Mouse (Mus musculus): ENCODE data around the gene Mybpc2.

Mybpc2 gene

GRCm38 (mm10) chr7:44524502-44524901 lies at the start of gene Mybpc2:
Gene Mybpc2, minus strand, starts transcription at chr7:44524656.
- no peak for DNase-seq (ENCODE audit: low spot score)

- no peak for DNase-seq (ENCODE audit: low spot score)
These were observed 48.6 kb upstream of the Mybpc2 start for GRCm38 (mm10) chr7:44572956-44573484.

DNA sequence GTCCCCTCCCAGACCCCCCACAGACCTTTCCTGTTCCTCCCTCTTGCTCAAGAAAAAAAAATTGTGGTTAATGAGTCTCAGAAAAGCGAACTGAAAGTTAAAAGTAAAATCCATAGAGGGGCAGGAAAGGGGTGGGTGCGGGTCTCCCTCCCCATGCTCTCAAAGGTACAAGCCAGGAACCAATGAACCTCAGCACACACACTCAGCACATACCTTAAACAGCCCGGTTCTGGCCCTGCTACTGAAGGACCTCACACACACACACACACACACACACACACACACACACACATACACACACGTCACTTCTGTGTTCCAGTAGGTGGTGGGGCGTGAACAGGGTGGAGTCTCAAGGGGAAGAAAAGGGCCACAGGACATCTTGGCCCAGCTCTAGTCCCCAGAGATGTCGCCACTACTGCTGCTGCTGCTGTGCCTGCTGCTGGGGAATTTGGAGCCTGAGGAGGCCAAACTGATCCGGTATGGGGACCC lies 47.8 kb upstream of the Mybpc2 start, which contains the start of gene Napsa:
Gene Napsa (plus strand): TSS at position 168 of the 489 bp plus-strand sequence.
- DNase-seq (ENCODE audit: low spot score) = no peak

- no peak for DNase-seq (ENCODE audit: low spot score)
These were observed 47.4 kb upstream of the Mybpc2 start for GRCm38 (mm10) chr7:44571811-44572210.

- no peak for DNase-seq (ENCODE audit: low spot score)
These were observed 46.5 kb upstream of the Mybpc2 start for GRCm38 (mm10) chr7:44570989-44571388.

DNA sequence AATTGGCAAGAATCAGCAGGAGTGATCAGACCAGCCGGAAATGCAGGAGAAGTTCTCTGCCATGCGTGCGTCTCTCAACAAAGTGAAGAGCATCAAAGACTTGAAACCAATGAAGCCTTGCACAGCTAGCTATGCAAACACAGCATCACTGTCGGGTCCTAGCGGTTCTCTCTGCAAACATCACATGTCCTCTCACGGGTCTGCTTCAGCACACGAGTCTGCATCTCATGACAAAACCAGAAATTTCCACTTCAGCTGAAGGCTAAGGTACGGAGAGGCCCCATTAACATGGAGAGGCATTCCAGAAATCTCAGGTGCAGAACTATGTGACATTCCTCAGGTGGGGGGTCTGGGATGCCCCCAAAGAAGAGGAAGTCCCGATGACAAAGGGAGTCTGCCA lies 44.3 kb upstream of the Mybpc2 start:
- DNase-seq (ENCODE audit: low spot score) = no peak

- no peak for DNase-seq (ENCODE audit: low spot score)
These were observed 41.0 kb upstream of the Mybpc2 start for GRCm38 (mm10) chr7:44565414-44565813.

GRCm38 (mm10) chr7:44564486-44564885 lies 40.0 kb upstream of the Mybpc2 start:
- DNase-seq (ENCODE audit: low spot score) = no peak

GRCm38 (mm10) chr7:44563284-44563683 lies 38.8 kb upstream of the Mybpc2 start:
- DNase-seq (ENCODE audit: low spot score) = no peak

DNA sequence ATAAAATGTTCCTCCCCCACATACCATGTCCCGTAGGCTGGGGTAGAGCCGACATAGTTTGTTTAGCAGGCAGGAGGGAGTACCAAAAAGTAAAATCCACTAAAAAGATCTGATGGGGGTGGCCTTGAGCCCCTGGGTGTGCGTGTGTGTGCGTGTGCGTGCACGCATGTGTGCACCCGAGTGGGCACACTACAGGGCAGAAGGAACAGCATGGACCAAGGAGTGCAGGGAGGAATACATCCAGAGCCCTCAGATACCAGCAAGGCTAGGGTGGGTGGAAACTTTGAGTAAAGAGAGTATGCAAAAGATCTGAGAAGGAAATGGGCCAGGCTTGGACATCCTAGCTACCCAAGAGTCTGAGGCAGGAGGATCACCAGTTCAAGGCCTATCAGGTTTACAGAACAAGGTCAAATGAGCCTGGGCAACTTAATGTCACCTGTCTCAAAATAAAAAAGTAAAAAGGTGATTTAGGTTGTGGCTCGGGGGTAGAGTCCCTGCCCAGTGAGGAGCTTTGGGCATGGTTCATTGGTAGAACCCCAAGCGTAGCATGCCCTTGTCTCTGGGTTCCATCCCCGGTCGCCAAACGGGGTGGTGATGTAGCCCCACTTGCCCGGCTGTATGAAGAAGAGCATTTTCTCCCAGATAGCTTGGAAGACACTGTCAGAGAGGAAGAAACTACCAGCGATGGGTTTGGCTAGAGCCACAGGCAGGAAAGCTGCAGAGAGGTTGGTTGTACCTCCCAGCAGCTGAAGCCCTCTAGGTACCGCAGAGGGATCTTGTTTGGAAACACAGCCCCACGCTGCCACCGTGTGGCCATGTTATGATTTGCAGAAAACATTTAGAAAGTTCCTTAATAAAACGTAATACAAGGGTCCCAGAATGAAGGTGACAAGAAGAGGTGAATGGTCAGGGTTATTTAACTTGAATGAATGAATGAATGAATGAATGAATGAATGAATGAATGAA lies 36.3 kb upstream of the Mybpc2 start:
- DNase-seq (ENCODE audit: low spot score) = peak; percentile 75

GRCm38 (mm10) chr7:44557629-44558028 lies 33.2 kb upstream of the Mybpc2 start:
- no peak for DNase-seq (ENCODE audit: low spot score)

DNA sequence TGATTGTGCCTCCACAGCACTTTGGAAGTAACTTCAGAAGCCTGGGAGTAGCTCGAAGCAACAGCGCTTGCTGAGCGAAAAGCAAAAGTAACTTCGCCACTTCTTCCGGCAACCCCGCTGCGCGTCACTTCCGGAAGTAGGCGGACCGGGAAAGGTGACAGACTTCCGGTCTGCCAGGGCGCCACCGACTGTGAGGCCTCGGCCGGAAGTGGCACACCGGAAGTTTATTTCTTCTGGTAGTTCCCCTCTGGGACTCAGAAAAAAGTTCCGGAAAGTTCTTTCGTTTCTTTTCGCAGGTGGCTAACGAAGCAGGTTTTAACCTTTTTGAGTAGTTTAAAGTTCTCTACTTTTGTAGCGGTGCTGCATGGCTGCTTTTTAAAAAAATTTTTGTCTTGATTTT lies 29.4 kb upstream of the Mybpc2 start, which contains the start of gene Nr1h2:
Gene Nr1h2 (minus strand): TSS at position 126 of the 400 bp plus-strand sequence.
- DNase-seq (ENCODE audit: low spot score) = peak; percentile 92

GRCm38 (mm10) chr7:44553196-44553764 lies 28.8 kb upstream of the Mybpc2 start:
- peak; percentile 84 for DNase-seq (ENCODE audit: low spot score)

- no peak for DNase-seq (ENCODE audit: low spot score)
These were observed 27.9 kb upstream of the Mybpc2 start for GRCm38 (mm10) chr7:44552141-44552908.

DNA sequence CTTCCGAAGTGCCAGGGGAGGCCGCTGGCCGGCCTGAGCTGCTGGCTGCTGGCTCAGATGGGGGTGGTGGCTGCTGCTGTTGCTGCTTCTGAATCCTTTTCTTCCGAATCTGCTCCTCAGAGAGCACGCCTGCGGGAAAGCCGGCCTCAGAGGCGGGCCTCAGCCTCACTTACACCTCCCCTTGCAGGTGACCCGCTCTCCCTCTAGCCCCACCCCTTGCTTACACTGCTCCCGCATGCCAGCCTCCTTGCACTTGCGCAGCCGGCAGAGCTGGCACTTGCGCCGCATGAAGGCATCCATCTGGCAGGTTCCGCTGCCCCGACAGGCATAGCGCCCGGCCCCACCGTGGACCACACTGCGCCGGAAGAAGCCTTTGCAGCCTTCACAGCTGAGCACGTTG lies 27.3 kb upstream of the Mybpc2 start:
- no peak for DNase-seq (ENCODE audit: low spot score)

DNA sequence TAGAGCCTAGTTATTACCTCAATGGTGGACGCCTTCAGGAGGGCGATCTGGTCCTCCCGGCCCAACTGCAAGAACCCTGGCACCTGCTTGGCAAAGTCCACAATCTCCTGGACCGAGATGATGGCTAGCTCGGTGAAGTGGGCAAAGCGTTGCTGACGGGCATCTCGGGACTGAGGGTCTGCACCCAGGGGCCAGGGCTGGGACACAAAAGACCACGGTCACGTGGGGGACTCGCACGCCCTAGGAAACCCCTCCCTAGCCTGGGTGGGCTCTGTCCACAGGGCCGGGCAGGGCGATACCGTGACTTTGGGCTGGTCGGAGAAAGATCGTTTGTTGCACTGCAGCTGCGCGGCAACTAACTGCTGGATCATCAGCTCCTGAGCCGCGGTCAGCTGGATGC lies 26.8 kb upstream of the Mybpc2 start:
- DNase-seq (ENCODE audit: low spot score) = no peak

DNA sequence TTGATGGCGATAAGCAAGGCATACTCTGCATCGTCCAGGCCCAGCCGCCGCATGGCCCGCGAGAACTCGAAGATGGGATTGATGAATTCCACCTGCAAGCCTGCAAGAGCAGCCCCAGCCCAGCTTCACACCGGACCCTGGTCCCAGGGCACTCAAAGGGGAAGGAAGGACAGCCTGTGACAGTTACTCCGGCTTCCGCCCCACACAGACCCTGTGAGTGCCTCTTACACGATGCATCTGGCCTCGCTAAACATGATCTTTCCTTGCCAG lies 25.9 kb upstream of the Mybpc2 start:
- DNase-seq (ENCODE audit: low spot score) = no peak

GRCm38 (mm10) chr7:44549621-44550408 lies 25.4 kb upstream of the Mybpc2 start:
- no peak for DNase-seq (ENCODE audit: low spot score)

DNA sequence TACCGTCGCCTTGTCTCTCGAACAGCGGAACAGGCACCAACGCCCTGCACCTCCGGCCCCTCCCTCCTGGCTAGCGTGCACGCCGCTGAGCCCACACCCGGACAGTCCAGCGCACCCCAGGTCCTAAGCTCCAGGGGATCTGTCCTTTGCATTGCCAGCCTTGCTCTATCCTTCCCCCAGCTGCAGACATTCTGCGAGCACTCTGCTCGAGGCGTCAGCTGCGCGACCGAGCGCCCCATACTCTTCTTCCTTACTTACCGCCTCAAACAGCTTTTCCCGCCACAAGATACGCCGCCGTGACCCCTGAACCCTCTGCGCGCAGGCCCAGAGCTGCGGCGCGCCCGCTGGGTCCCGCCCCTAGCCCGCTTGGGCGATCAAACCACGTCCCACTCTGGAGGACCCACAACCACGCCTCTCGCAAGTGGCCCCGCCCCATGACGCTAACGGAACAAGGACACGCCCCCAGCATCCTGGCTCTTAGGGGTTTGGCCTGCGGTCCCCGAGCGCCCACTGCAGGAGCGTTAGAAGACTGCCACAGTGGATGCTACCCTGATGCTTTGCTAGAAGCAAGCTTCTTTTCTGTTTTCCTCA lies 24.1 kb upstream of the Mybpc2 start, which contains the start of gene Pold1:
Gene Pold1 (minus strand): TSS at position 353 of the 591 bp plus-strand sequence.
- peak; percentile 100 for DNase-seq (ENCODE audit: low spot score)

GRCm38 (mm10) chr7:44547725-44548124 lies 23.3 kb upstream of the Mybpc2 start:
- DNase-seq (ENCODE audit: low spot score) = no peak

- DNase-seq (ENCODE audit: low spot score) = no peak
These were observed 22.6 kb upstream of the Mybpc2 start for GRCm38 (mm10) chr7:44547041-44547440.

All from c-Kit-positive CD71-positive TER-119-positive erythroid progenitor cells, embryonic 14.5 days (primary cell).